Mouse (Mus musculus) stomach, postnatal 0 days (tissue): ENCODE data around the gene Kcnd3.

Experiments
- CTCF ChIP-seq: IDR thresholded peaks from 2 replicates; pipeline ENCODE4 v1.5.1; 2016; ENCODE audit warnings: antibody characterized with exemption, low read depth, mild to moderate bottlenecking, moderate library complexity
- EP300 ChIP-seq: optimal IDR thresholded peaks from 2 replicates; pipeline ENCODE3; 2016; ENCODE audit warnings: antibody characterized with exemption

DNA sequence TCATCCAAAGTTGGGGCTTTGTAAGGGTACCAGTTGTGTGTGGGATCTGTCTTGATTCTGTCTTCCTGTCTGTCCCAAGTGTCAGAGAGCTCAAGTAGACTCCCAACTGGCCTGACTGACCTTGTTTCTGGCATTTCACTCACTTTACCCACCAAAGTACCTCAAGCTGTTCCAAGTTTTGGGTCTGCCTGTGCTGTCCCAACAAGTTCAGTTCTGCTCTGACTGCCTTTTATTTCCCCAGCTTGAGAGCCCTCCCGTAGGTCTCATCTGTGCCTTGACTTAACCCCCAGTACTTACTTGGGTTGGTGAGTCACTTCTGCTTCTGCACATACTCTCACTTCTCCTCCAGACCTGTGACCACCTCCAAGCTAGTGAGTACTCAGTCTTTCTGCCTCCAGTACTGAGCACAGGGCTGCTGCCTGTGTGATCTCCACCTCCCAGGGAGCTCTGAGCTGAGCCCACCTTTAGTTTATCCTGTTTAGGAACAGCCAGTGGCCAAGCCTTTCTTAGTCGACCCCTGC, 269.6 kb downstream of the Kcnd3 start:
- TF ChIP-seq EP300 (no peak), CTCF (no peak)
